Mouse (Mus musculus) CD4-positive, CD25-positive, alpha-beta regulatory T cell (primary cell): ENCODE data around the gene Abca13. TPM values are rescaled to one million over a fixed set of nuclear protein-coding genes. Genes with fewer than 3 reads are reported as not detected.

Source experiments
- polyA plus RNA-seq: library from polyadenylated mRNA; unstranded; fragments of 100-300 nt; shearing (Covaris generic); gene quantifications from one replicate; pipeline ENCODE4 v1.2.1, GENCODE M21; 2017

The Abca13 gene
- polyA plus RNA-seq: 0.02 TPM

GRCm38 (mm10) chr11:9191555-9192131 lies at the start of gene Abca13:
Gene Abca13, plus strand, starts transcription at chr11:9191942.

Other genes with a start within 250 kb of the Abca13 start
- gene Pkd1l1, start 218.7 kb upstream of the Abca13 start, polyA plus RNA-seq: not detected
- 10.2 TPM for gene Hus1, start 180.8 kb upstream of the Abca13 start, polyA plus RNA-seq
- 0.24 TPM for gene Gm11992, start 143.3 kb upstream of the Abca13 start, polyA plus RNA-seq
- not detected for gene Sun3, start 143.0 kb upstream of the Abca13 start, polyA plus RNA-seq
- not detected for gene Upp1, start 73.8 kb upstream of the Abca13 start, polyA plus RNA-seq